Mouse (Mus musculus): ENCODE data around the gene Scgn. TPM values are rescaled to one million over a fixed set of nuclear protein-coding genes. Genes with fewer than 3 reads are reported as not detected.

Scgn gene
- polyA plus RNA-seq (2017; shearing (Covaris generic)) = not detected

GRCm38 (mm10) chr13:23990928-23991327, at the start of gene Scgn:
Gene Scgn, minus strand, starts transcription at chr13:23991214.

GRCm38 (mm10) chr13:23934211-23934520, 56.8 kb downstream of the Scgn start, which contains the start of gene Hist1h2aa:
Gene Hist1h2aa, plus strand, starts transcription at chr13:23934462.

GRCm38 (mm10) chr13:23933421-23934210, 57.4 kb downstream of the Scgn start, which contains the start of gene Hist1h2ba:
Gene Hist1h2ba, minus strand, starts transcription at chr13:23934156.

GRCm38 (mm10) chr13:23914376-23915167, 76.4 kb downstream of the Scgn start, which contains the start of gene Slc17a4:
Gene Slc17a4, minus strand, starts transcription at chr13:23915009.

Other genes starting within 250 kb of the Scgn start
- not detected for gene Hist1h3c, start 245.6 kb downstream of the Scgn start, polyA plus RNA-seq (2017; shearing (Covaris generic))
- not detected for gene Hist1h2bb, start 244.5 kb downstream of the Scgn start, polyA plus RNA-seq (2017; shearing (Covaris generic))
- not detected for gene Hist1h2ab, start 240.1 kb downstream of the Scgn start, polyA plus RNA-seq (2017; shearing (Covaris generic))
- not detected for gene Hist1h3b, start 238.9 kb downstream of the Scgn start, polyA plus RNA-seq (2017; shearing (Covaris generic))
- gene Hist1h4b, start 234.2 kb downstream of the Scgn start, polyA plus RNA-seq (2017; shearing (Covaris generic)) = 6.6 TPM
- not detected for gene Hist1h4a, start 230.0 kb downstream of the Scgn start, polyA plus RNA-seq (2017; shearing (Covaris generic))
- 3.8 TPM for gene Hist1h3a, start 228.8 kb downstream of the Scgn start, polyA plus RNA-seq (2017; shearing (Covaris generic))
- gene Hist1h1a, start 227.5 kb downstream of the Scgn start, polyA plus RNA-seq (2017; shearing (Covaris generic)) = not detected
- gene Trim38, start 221.3 kb downstream of the Scgn start, polyA plus RNA-seq (2017; shearing (Covaris generic)) = not detected
- gene Slc17a2, start 184.2 kb downstream of the Scgn start, polyA plus RNA-seq (2017; shearing (Covaris generic)) = not detected
- gene Slc17a3, start 151.8 kb downstream of the Scgn start, polyA plus RNA-seq (2017; shearing (Covaris generic)) = not detected
- gene Slc17a1, start 123.5 kb downstream of the Scgn start, polyA plus RNA-seq (2017; shearing (Covaris generic)) = not detected
- gene Slc17a4, start 76.2 kb downstream of the Scgn start, polyA plus RNA-seq (2017; shearing (Covaris generic)) = not detected
- not detected for gene Hist1h2ba, start 57.1 kb downstream of the Scgn start, polyA plus RNA-seq (2017; shearing (Covaris generic))
- not detected for gene Hist1h2aa, start 56.8 kb downstream of the Scgn start, polyA plus RNA-seq (2017; shearing (Covaris generic))

All from effector memory CD4-positive, alpha-beta T cell, adult 5 months (primary cell).